Mouse (Mus musculus) small intestine, adult 2 months (tissue): ENCODE measurements around the gene Cutc. TPM values are rescaled to one million over a fixed set of nuclear protein-coding genes. Genes with fewer than 3 reads are reported as not detected.

Experiments used
- H3K27ac ChIP-seq: fragments of 200-500 bp; 2 replicates; pipeline ENCODE4 v1.5.1; 2012; ENCODE audit warnings: low read depth, low read length, control low read depth, inconsistent platforms; ENCODE audit not compliant: insufficient read depth
- H3K27me3 ChIP-seq: fragments of 200-500 bp; 2 replicates; pipeline ENCODE4 v1.6.1; 2012; ENCODE audit warnings: mild to moderate bottlenecking, moderate library complexity, low read length, inconsistent platforms; ENCODE audit not compliant: control insufficient read depth, insufficient read depth
- H3K36me3 ChIP-seq: fragments of 200-500 bp; 2 replicates; pipeline ENCODE4 v1.6.1; 2012; ENCODE audit warnings: mild to moderate bottlenecking, low read length, control low read depth, inconsistent platforms; ENCODE audit not compliant: control insufficient read depth, insufficient read depth
- H3K4me1 ChIP-seq: fragments of 200-500 bp; 2 replicates; pipeline ENCODE4 v1.6.1; 2012; ENCODE audit warnings: low read length, inconsistent platforms, mixed read lengths; ENCODE audit not compliant: control insufficient read depth, insufficient read depth, insufficient read length
- H3K4me3 ChIP-seq: fragments of 200-500 bp; 2 replicates; pipeline ENCODE4 v1.5.1; 2012; ENCODE audit warnings: low read depth, mild to moderate bottlenecking, control low read depth, inconsistent platforms, low read length, moderate library complexity
- CTCF ChIP-seq: fragments of 200-500 bp; IDR thresholded peaks from 2 replicates; pipeline ENCODE4 v1.5.1; 2012; ENCODE audit warnings: low read depth, mild to moderate bottlenecking, control low read depth, inconsistent platforms, low read length, moderate library complexity, mixed read lengths; ENCODE audit not compliant: insufficient replicate concordance, insufficient read length; ENCODE audit errors: extremely low read depth
- POLR2A ChIP-seq: fragments of 200-500 bp; IDR thresholded peaks from 2 replicates; pipeline ENCODE4 v1.6.1; 2012; ENCODE audit warnings: low read depth, mild to moderate bottlenecking, control low read depth, inconsistent platforms, low read length, moderate library complexity
- WGBS: fragments of 180-500 bp; shearing (Covaris S2); methylation state at CpG from one replicate; pipeline ENCODE4 v1.1.7; 2018; 5-methylcytosine and 5-hydroxymethylcytosine counted together
- polyA plus RNA-seq: library from polyadenylated mRNA; depleted of rRNA; stranded (reverse); fragments of >200 nt; gene quantifications from 2 replicates; pipeline ENCODE4 v1.2.3, GENCODE M21; 2012

Gene Cutc
- polyA plus RNA-seq, 1 experiment, result 4.1 TPM

DNA sequence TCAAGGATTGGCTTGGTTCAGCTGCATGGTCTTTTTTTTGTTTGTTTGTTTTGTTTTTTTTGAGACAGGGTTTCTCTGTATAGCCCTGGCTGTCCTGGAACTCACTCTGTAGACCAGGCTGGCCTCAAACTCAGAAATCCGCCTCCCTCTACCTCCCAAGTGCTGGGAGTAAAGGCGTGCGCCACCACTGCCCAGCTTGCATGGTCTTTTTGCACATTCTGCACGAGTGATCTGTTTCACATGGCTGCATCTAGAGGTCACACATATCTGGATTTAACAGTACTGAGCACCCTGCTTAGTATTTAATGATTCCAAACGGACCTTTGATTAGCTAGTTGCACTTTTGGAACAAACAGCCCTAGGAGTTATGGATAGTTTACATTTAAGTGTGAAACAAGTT lies 40.8 kb upstream of the Cutc start:
- no peaks in the 10 kb centered on the region for H3K27me3 ChIP-seq
- peaks cover 50% of the 10 kb centered on the region for H3K36me3 ChIP-seq
- peak overlapping the region; percentile 87 for H3K27ac ChIP-seq
- H3K4me1 ChIP-seq, result peaks cover 20% of the 10 kb centered on the region
- 64% methylated on average over 5 of the region's 5 CpGs for WGBS
- no peak overlapping the region for H3K4me3 ChIP-seq
- no peak for TF ChIP-seq POLR2A
- TF ChIP-seq CTCF, result no peak

DNA sequence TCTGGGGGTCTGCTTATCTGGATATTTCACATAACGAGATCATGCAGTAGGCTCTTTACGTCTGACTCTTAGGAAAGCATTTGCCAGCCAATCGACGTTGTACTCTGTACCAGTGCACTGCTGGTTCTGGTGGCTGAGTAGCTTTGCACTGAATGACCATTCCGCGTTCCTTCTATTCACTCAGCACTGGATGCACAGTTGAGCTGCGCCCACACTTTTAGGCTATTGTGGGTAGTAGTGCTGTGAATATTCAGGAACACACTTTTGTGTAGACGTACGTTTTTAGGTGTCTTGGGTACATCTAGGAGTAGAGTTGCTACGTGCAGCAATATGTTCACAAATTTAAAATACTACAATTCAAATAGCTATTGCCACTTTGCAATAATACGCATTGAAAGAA lies 32.7 kb upstream of the Cutc start:
- Histone ChIP-seq H3K4me1 (no peaks in the 10 kb centered on the region; the same call in 1 of the 2 replicates), H3K36me3 (peaks cover 77% of the 10 kb centered on the region), H3K4me3 (no peak overlapping the region), H3K27me3 (no peaks in the 10 kb centered on the region), H3K27ac (no peak overlapping the region)
- TF ChIP-seq CTCF (no peak), POLR2A (no peak)
- 94% methylated on average over 11 of the region's 11 CpGs for WGBS

DNA sequence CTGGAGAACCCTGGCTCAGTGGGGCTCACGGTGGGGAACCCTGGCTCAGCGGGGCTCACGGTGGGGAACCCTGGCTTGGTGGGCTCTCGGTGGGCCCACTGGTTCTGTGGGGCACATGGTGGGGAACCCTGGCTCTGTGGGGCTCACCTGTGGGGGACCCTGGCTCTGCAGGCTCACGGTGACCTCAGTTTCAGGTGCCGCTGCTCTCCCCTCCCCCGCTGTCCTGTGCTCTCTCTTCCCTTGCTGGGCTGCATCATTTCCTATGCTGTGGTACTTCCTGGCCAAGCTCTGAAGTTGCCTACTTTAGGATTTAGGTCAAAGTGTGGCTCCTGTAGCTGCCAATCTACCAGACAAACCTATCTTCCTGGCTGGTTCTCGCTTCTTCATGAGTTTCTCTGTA lies 29.9 kb upstream of the Cutc start:
- Histone ChIP-seq H3K27ac (no peak overlapping the region), H3K36me3 (peaks cover 83% of the 10 kb centered on the region), H3K4me1 (no peaks in the 10 kb centered on the region; the same call in 1 of the 2 replicates), H3K4me3 (no peak overlapping the region), H3K27me3 (no peaks in the 10 kb centered on the region)
- no peak for TF ChIP-seq CTCF
- no peak for TF ChIP-seq POLR2A
- WGBS, result 87% methylated on average over 8 of the region's 8 CpGs

DNA sequence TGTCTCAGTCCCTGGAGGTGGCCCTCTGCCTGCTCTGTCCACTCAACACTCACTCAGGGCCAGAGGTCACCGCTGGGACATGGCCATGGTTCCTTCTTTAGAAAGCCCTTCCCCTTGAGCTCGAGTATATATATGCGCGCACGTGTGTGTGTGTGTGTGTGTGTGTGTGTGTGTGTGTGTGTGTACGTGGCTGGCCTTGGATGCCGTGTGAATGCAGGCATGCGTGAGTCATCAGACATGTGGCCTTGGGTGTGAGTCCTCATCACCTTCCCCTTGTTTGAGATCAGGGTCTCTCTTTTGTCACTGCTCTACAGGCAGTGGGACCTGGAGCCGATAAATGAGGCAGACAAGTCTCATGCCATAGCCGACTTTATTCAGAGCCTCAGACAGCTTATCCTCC lies 29.3 kb upstream of the Cutc start:
- Histone ChIP-seq H3K4me3 (no peak overlapping the region), H3K4me1 (no peaks in the 10 kb centered on the region; the same call in 1 of the 2 replicates), H3K27ac (no peak overlapping the region), H3K36me3 (peaks cover 83% of the 10 kb centered on the region), H3K27me3 (no peaks in the 10 kb centered on the region)
- no peak for TF ChIP-seq CTCF
- TF ChIP-seq POLR2A, result no peak
- WGBS, result 77% methylated on average over 10 of the region's 10 CpGs

DNA sequence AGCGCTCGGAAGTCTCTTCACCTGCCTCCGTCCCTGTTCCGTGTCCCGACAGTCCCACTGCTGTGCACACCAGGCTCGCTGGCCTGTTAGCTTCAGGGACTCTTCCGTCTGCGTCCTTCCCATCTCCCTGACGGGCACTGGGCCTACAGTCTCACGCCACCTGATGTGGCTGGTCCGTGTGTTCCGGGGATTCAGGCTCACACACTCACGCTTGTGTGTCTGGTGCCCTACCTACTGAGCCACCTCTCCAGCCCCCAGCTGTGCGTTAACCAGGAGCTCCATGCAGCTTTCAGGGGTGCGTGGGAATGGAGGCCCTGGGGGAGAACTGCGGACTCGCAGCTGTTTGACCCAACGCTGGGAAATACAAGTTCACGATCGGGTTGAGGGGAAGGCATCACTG lies 28.6 kb upstream of the Cutc start:
- Histone ChIP-seq H3K4me3 (no peak overlapping the region), H3K36me3 (peaks cover 86% of the 10 kb centered on the region), H3K4me1 (no peaks in the 10 kb centered on the region; the same call in 1 of the 2 replicates), H3K27me3 (no peaks in the 10 kb centered on the region), H3K27ac (no peak overlapping the region)
- WGBS, result 95% methylated on average over 20 of the region's 20 CpGs
- TF ChIP-seq CTCF (no peak), POLR2A (no peak)

- Histone ChIP-seq H3K4me3 (no peak overlapping the region), H3K27ac (no peak overlapping the region), H3K4me1 (no peaks in the 10 kb centered on the region; the same call in 1 of the 2 replicates), H3K27me3 (no peaks in the 10 kb centered on the region), H3K36me3 (peaks cover 88% of the 10 kb centered on the region)
- TF ChIP-seq CTCF (no peak), POLR2A (no peak)
- 94% methylated on average over 7 of the region's 7 CpGs for WGBS
These were observed 28.0 kb upstream of the Cutc start for GRCm38 (mm10) chr19:43724821-43725220.

DNA sequence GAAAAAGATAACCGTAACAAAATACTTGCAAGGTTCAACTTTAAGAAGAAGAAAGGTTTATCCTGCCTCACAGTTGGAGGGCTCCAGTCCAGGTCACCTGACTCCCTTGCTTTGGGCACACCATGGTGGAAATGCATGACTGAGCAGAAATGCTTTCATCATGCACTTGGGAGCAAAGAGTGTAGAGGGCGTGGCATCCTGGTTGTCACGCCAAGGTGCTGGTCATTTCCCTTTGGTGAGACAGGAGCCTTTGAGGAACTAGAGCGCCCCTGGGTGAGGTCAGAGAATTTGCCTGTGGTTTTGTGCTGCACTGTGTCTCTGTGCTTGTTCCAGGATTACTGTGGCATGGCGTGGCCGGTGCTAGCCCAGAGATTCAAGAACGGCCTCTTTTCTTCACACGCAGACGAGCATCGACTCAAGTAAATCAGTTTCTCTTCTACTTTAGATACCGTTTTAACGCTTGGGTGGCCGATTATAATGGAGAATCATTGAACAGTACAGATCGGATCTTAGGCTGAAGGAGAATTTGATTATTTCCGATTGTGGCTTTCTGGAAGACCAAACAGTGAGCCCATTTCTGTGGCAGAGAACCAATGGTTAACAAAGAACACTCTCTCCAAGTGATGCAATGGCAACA lies 26.2 kb upstream of the Cutc start:
- H3K36me3 ChIP-seq, result peaks cover 86% of the 10 kb centered on the region
- H3K4me1 ChIP-seq, result no peaks in the 10 kb centered on the region; the same call in 1 of the 2 replicates
- TF ChIP-seq CTCF (no peak), POLR2A (no peak)
- WGBS, result 83% methylated on average over 15 of the region's 15 CpGs
- H3K4me3 ChIP-seq, result no peak overlapping the region
- H3K27me3 ChIP-seq, result no peaks in the 10 kb centered on the region
- no peak overlapping the region for H3K27ac ChIP-seq
